Mouse (Mus musculus) embryo, embryonic 10.5 days (tissue): ENCODE measurements around the gene Srcin1.

Experiments used
- DNase-seq: peaks from one replicate; pipeline ENCODE4 v3.0.0-alpha.2; 2015; ENCODE audit warnings: low spot score

The Srcin1 gene

GRCm38 (mm10) chr11:97463166-97463565 is 112.8 kb downstream of the Srcin1 start:
- DNase-seq, result no peak

DNA sequence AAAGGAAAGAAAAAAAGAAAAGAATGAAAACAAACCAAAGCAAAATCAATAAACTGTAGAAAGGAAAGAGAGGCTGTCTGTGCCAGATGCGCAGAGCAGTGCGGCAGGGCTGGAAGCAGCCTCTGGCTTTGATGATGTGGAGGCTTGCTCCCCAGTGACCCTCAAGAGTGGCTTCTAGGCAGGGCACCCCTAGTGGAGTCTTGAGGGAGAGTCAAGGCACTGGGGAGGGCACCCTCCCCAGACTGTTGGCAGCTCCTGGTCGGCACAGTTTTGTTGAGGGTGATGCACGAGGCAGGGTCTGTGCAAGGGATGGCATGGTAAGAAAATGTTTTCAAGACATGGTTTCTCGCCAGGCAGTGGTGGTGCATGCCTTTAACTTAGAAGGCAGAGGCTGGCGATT is 113.4 kb downstream of the Srcin1 start:
- DNase-seq, result no peak

- no peak for DNase-seq
Measured at GRCm38 (mm10) chr11:97461307-97461820, 114.6 kb downstream of the Srcin1 start.
